Mouse (Mus musculus): ENCODE measurements at regions not wholly inside any gene's neighbourhood (a gene's known extent, or its start where the extent isn't known, plus 50 kb on each side); places are given as distances from the start of the nearest gene placed in this dataset.

DNA sequence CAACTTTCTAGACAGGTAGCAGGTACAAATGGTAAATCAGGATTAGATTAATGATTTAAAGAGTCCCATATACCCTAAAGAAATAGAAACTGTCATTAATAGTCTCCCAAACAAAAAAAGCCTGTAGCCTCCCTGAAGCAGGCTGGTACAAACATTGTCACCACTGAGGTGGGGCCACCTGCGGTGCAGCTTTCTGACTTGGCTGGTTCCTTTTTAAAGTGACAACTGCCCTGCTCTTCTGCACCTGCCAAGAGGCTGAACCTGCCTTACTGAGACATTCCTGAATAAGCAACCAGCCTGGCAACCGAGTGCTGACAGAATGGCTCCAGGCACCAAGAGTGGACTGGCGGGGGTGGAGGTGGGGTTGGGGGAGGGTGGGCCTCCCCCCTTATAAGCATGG, 687.0 kb upstream of the Vrk2 start:
- DNase-seq: no peak

- DNase-seq: peak; percentile 20
These were observed 670.5 kb upstream of the Vrk2 start for GRCm38 (mm10) chr11:27264253-27264652.

GRCm38 (mm10) chr11:27258521-27258920, 664.7 kb upstream of the Vrk2 start:
- DNase-seq: no peak

- no peak for DNase-seq
These were observed 642.1 kb upstream of the Vrk2 start for GRCm38 (mm10) chr11:27235884-27236283.

- DNase-seq: no peak
These were observed 632.7 kb upstream of the Vrk2 start for GRCm38 (mm10) chr11:27226454-27226853.

DNA sequence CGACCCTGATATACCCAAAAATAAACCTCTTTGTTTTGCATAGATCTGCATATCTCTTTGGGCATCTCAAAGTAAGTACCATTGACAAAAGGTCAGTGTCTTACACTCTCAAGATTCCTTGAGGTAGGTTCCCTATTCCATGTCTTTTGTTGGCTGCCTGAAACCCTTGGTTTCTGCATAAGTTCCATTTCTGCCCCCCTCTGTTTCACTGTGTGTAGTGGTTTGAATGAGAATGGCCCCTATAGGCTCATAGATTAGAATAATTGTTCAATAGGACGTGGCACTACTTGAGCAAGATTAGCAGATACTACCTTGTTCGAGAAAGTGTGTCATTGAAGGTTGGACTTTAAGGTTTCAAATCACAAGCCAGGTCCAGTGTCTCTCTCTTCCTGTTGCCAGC, 628.6 kb upstream of the Vrk2 start:
- DNase-seq: no peak

- no peak for DNase-seq
These were observed 628.2 kb upstream of the Vrk2 start for GRCm38 (mm10) chr11:27221956-27222355.

- DNase-seq: no peak
These were observed 626.2 kb upstream of the Vrk2 start for GRCm38 (mm10) chr11:27219715-27220699.

DNA sequence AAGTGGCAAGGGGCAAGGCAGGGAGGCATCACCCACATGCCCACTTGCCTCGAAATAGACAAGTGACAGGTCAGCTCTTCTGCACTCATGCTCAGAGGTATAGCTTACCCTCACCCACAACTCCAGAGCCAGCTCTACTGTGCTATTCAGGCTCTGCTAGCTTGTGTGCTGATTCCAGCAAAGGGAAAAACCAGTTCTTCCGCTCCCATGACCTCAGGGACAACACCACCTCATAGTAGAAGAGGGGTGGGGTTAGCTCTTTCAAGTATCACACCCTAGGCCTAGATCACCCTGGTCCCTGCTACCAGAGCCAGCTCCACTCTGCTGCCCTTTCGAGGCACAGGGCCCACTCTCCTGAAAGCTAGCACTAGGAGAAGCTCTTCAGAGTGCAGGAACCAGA, 622.0 kb upstream of the Vrk2 start:
- no peak for DNase-seq

- DNase-seq: no peak
These were observed 609.8 kb upstream of the Vrk2 start for GRCm38 (mm10) chr11:27203330-27204214.

GRCm38 (mm10) chr11:27184035-27184434, 590.2 kb upstream of the Vrk2 start:
- DNase-seq: no peak

- no peak for DNase-seq
These were observed 589.6 kb upstream of the Vrk2 start for GRCm38 (mm10) chr11:27183422-27183821.

GRCm38 (mm10) chr11:27160411-27160810, 566.6 kb upstream of the Vrk2 start:
- DNase-seq: no peak
